Mouse (Mus musculus) gastrocnemius, postnatal 25 days (tissue): ENCODE measurements at regions not wholly inside any gene's neighbourhood (a gene's known extent, or its start where the extent isn't known, plus 50 kb on each side); places are given as distances from the start of the nearest gene placed in this dataset.

Experiments
- DNase-seq: peaks from one replicate; pipeline ENCODE4 v3.0.0; 2022

- no peak for DNase-seq
Measured at GRCm38 (mm10) chr4:140320120-140320921, 73.7 kb upstream of the Igsf21 start.

- no peak for DNase-seq
Measured at GRCm38 (mm10) chr4:140312635-140313034, 66.1 kb upstream of the Igsf21 start.

GRCm38 (mm10) chr4:140307481-140307880 is 60.9 kb upstream of the Igsf21 start:
- DNase-seq, result no peak

GRCm38 (mm10) chr4:140304960-140305359 is 58.4 kb upstream of the Igsf21 start:
- no peak for DNase-seq

- DNase-seq, result no peak
Measured at GRCm38 (mm10) chr4:140301661-140302060, 55.1 kb upstream of the Igsf21 start.

- no peak for DNase-seq
Measured at GRCm38 (mm10) chr4:140297912-140298620, 51.5 kb upstream of the Igsf21 start.
